Mouse (Mus musculus) heart, embryonic 13.5 days (tissue): ENCODE results near the gene Prrt1. TPM values are rescaled to one million over a fixed set of nuclear protein-coding genes. Genes with fewer than 3 reads are reported as not detected.

Experiments
- ATAC-seq: fragments of 200-750 bp; cut with Nextera tagmentation; 2 replicates; pipeline ENCODE4 v1.8.0; 2017; ENCODE audit warnings: moderate TSS enrichment; ENCODE audit not compliant: insufficient number of reproducible peaks, low FRiP score, low TSS enrichment; ENCODE audit errors: extremely low read depth
- H3K27ac ChIP-seq: fragments of 300-500 bp; sonication (generic); replicated peaks from 2 replicates; pipeline ENCODE4 v1.5.1; 2015; ENCODE audit warnings: moderate library complexity, mild to moderate bottlenecking, inconsistent platforms
- H3K27me3 ChIP-seq: fragments of 300-500 bp; sonication (generic); replicated peaks from 2 replicates; pipeline ENCODE4 v1.6.1; 2015; ENCODE audit warnings: mild to moderate bottlenecking, inconsistent platforms
- H3K36me3 ChIP-seq: fragments of 300-500 bp; sonication (generic); 2 replicates; pipeline ENCODE4 v1.6.1; 2015; ENCODE audit warnings: mild to moderate bottlenecking, inconsistent platforms
- H3K4me1 ChIP-seq: fragments of 300-500 bp; sonication (generic); 2 replicates; pipeline ENCODE4 v1.6.1; 2015; ENCODE audit warnings: inconsistent platforms
- H3K4me2 ChIP-seq: fragments of 300-500 bp; sonication (generic); 2 replicates; pipeline ENCODE4 v1.6.1; 2015; ENCODE audit warnings: inconsistent platforms, mild to moderate bottlenecking, moderate library complexity
- H3K4me3 ChIP-seq: fragments of 300-500 bp; sonication (generic); 2 replicates; pipeline ENCODE4 v1.5.1; 2015; ENCODE audit warnings: moderate library complexity, mild to moderate bottlenecking, inconsistent platforms
- H3K9ac ChIP-seq: fragments of 300-500 bp; sonication (generic); 2 replicates; pipeline ENCODE4 v1.6.1; 2015; ENCODE audit warnings: inconsistent platforms, mild to moderate bottlenecking, moderate library complexity
- H3K9me3 ChIP-seq: fragments of 300-500 bp; sonication (generic); 2 replicates; pipeline ENCODE4 v1.6.1; 2016; ENCODE audit warnings: inconsistent platforms
- WGBS: fragments of 180-500 bp; shearing (Covaris S2); methylation state at CpG from one replicate; pipeline ENCODE4 v1.1.7; 2015; ENCODE audit warnings: mixed read lengths; 5-methylcytosine and 5-hydroxymethylcytosine counted together
- polyA plus RNA-seq: library from polyadenylated mRNA; unstranded; fragments of >200 nt; fragmentation: Nextera tagmentation; extraction: Ambion mirVana; gene quantifications from 2 replicates; pipeline ENCODE4 v1.2.1, GENCODE M21; 2015

Prrt1 gene
- polyA plus RNA-seq, 1 experiment from 2014 or later, result 0.31 TPM

- Histone ChIP-seq H3K36me3 (peaks cover 25% of the 10 kb centered on the region), H3K4me1 (peaks cover 50% of the 10 kb centered on the region), H3K27ac (no peak overlapping the region), H3K9me3 (no peaks in the 10 kb centered on the region), H3K27me3 (no peaks in the 10 kb centered on the region), H3K9ac (no peak overlapping the region), H3K4me3 (peak overlapping the region; percentile 83; the same call in 1 of the 2 replicates), H3K4me2 (peak overlapping the region; percentile 95)
- 82% methylated on average over 12 of the region's 12 CpGs for WGBS
- no peak for ATAC-seq
Measured at GRCm38 (mm10) chr17:34601796-34602195, 27.5 kb upstream of the Prrt1 start.

GRCm38 (mm10) chr17:34603375-34604060 lies 25.8 kb upstream of the Prrt1 start, which contains the start of gene Rnf5:
Gene Rnf5 (minus strand): TSS chr17:34603690.
- Histone ChIP-seq H3K4me3 (peak within 1 kb of the TSS; percentile 88), H3K4me1 (peaks cover 50% of the 10 kb centered on the region), H3K27me3 (no peaks in the 10 kb centered on the region), H3K9me3 (no peaks in the 10 kb centered on the region), H3K9ac (peak within 1 kb of the TSS; percentile 97), H3K4me2 (peak within 1 kb of the TSS; percentile 97), H3K36me3 (peaks cover 30% of the 10 kb centered on the region), H3K27ac (peak within 1 kb of the TSS; percentile 94)
- 1% methylated on average over 30 of the region's 30 CpGs for WGBS
- peak; percentile 90 for ATAC-seq

GRCm38 (mm10) chr17:34604061-34604508 lies 25.2 kb upstream of the Prrt1 start, which contains the start of gene Agpat1:
Gene Agpat1 (plus strand): TSS chr17:34604262.
- Histone ChIP-seq H3K9me3 (no peaks in the 10 kb centered on the region), H3K27ac (peak within 1 kb of the TSS; percentile 94), H3K9ac (peak within 1 kb of the TSS; percentile 97), H3K4me3 (peak within 1 kb of the TSS; percentile 88), H3K4me2 (peak within 1 kb of the TSS; percentile 97), H3K4me1 (peaks cover 54% of the 10 kb centered on the region), H3K27me3 (no peaks in the 10 kb centered on the region), H3K36me3 (peaks cover 30% of the 10 kb centered on the region)
- under 1% methylated on average over 35 of the region's 35 CpGs for WGBS
- peak; percentile 85 for ATAC-seq

GRCm38 (mm10) chr17:34604511-34605237 lies 24.7 kb upstream of the Prrt1 start:
- H3K4me3 ChIP-seq, result peak overlapping the region; percentile 88
- ATAC-seq, result no peak

GRCm38 (mm10) chr17:34605609-34606008 lies 23.7 kb upstream of the Prrt1 start:
- H3K4me1 ChIP-seq, result peaks cover 49% of the 10 kb centered on the region
- H3K9ac ChIP-seq, result peak overlapping the region; percentile 97
- peak overlapping the region; percentile 97 for H3K4me2 ChIP-seq
- peak overlapping the region; percentile 94 for H3K27ac ChIP-seq
- H3K9me3 ChIP-seq, result no peaks in the 10 kb centered on the region
- H3K4me3 ChIP-seq, result peak overlapping the region; percentile 88
- H3K27me3 ChIP-seq, result no peaks in the 10 kb centered on the region
- peaks cover 25% of the 10 kb centered on the region for H3K36me3 ChIP-seq
- ATAC-seq, result peak; percentile 35; the same call in 1 of the 2 replicates
- WGBS, result under 1% methylated on average over 25 of the region's 30 CpGs

More at GRCm38 (mm10) chr17:34604511-34605237, 24.7 kb upstream of the Prrt1 start:
- no peaks in the 10 kb centered on the region for H3K9me3 ChIP-seq
- peak overlapping the region; percentile 94 for H3K27ac ChIP-seq
- peaks cover 49% of the 10 kb centered on the region for H3K4me1 ChIP-seq
- H3K27me3 ChIP-seq, result no peaks in the 10 kb centered on the region
- peak overlapping the region; percentile 97 for H3K9ac ChIP-seq
- H3K4me2 ChIP-seq, result peak overlapping the region; percentile 97
- 20% methylated on average over 24 of the region's 24 CpGs for WGBS
- peaks cover 29% of the 10 kb centered on the region for H3K36me3 ChIP-seq

GRCm38 (mm10) chr17:34606186-34607039 lies 22.9 kb upstream of the Prrt1 start:
- H3K36me3 ChIP-seq, result peaks cover 25% of the 10 kb centered on the region
- WGBS, result 14% methylated on average over 32 of the region's 32 CpGs
- H3K4me3 ChIP-seq, result peak overlapping the region; percentile 88
- peak overlapping the region; percentile 84 for H3K27ac ChIP-seq
- peak overlapping the region; percentile 97 for H3K9ac ChIP-seq
- peak overlapping the region; percentile 97 for H3K4me2 ChIP-seq
- no peaks in the 10 kb centered on the region for H3K27me3 ChIP-seq
- H3K9me3 ChIP-seq, result no peaks in the 10 kb centered on the region
- peaks cover 49% of the 10 kb centered on the region for H3K4me1 ChIP-seq
- no peak for ATAC-seq

GRCm38 (mm10) chr17:34607997-34608396 lies 21.3 kb upstream of the Prrt1 start:
- Histone ChIP-seq H3K4me3 (no peak overlapping the region), H3K36me3 (peaks cover 33% of the 10 kb centered on the region), H3K27ac (no peak overlapping the region), H3K4me1 (peaks cover 37% of the 10 kb centered on the region), H3K27me3 (no peaks in the 10 kb centered on the region), H3K9ac (peak overlapping the region; percentile 24; the same call in 1 of the 2 replicates), H3K4me2 (no peak overlapping the region), H3K9me3 (no peaks in the 10 kb centered on the region)
- WGBS, result 73% methylated on average over 7 of the region's 7 CpGs
- no peak for ATAC-seq

GRCm38 (mm10) chr17:34611050-34611449 lies 18.3 kb upstream of the Prrt1 start:
- WGBS, result 93% methylated on average over 8 of the region's 8 CpGs
- ATAC-seq, result no peak
- no peak overlapping the region for H3K27ac ChIP-seq

GRCm38 (mm10) chr17:34613054-34613645 lies 16.2 kb upstream of the Prrt1 start:
- Histone ChIP-seq H3K27me3 (no peaks in the 10 kb centered on the region), H3K36me3 (peaks cover 72% of the 10 kb centered on the region), H3K9me3 (no peaks in the 10 kb centered on the region), H3K4me1 (peaks cover 10% of the 10 kb centered on the region), H3K4me3 (no peak overlapping the region), H3K27ac (no peak overlapping the region), H3K4me2 (no peak overlapping the region), H3K9ac (no peak overlapping the region)
- no peak for ATAC-seq
- WGBS, result 76% methylated on average over 11 of the region's 11 CpGs

More at GRCm38 (mm10) chr17:34611050-34611449, 18.3 kb upstream of the Prrt1 start:
- Histone ChIP-seq H3K9ac (no peak overlapping the region), H3K27me3 (no peaks in the 10 kb centered on the region), H3K4me1 (peaks cover 27% of the 10 kb centered on the region), H3K9me3 (no peaks in the 10 kb centered on the region), H3K4me3 (no peak overlapping the region), H3K4me2 (no peak overlapping the region), H3K36me3 (peaks cover 64% of the 10 kb centered on the region)

- H3K27ac ChIP-seq, result no peak overlapping the region
- H3K4me2 ChIP-seq, result no peak overlapping the region
- peaks cover 76% of the 10 kb centered on the region for H3K36me3 ChIP-seq
- no peaks in the 10 kb centered on the region for H3K27me3 ChIP-seq
- H3K4me3 ChIP-seq, result no peak overlapping the region
- no peaks in the 10 kb centered on the region for H3K9me3 ChIP-seq
- no peak for ATAC-seq
- no peak overlapping the region for H3K9ac ChIP-seq
- 87% methylated on average over 10 of the region's 10 CpGs for WGBS
- H3K4me1 ChIP-seq, result peaks cover 4% of the 10 kb centered on the region
Measured at GRCm38 (mm10) chr17:34613830-34614229, 15.5 kb upstream of the Prrt1 start.
